Mouse (Mus musculus): ENCODE results near the gene Itpr2.

- no peak for TF ChIP-seq POLR2A (IDR thresholded peaks at IDR 0.05; ENCODE audit: insufficient read depth, low read length)
- no peak for TF ChIP-seq CTCF (IDR thresholded peaks at IDR 0.05; ENCODE audit: low read depth, low read length)
Measured at GRCm38 (mm10) chr6:146491680-146492079, 10.3 kb downstream of the Itpr2 start.
